Mouse (Mus musculus) megakaryocyte, embryonic 14.5 days (primary cell): ENCODE measurements around the gene Cpm. TPM values are rescaled to one million over a fixed set of nuclear protein-coding genes. Genes with fewer than 3 reads are reported as not detected.
A peak's percentile ranks its signal among the peaks of the same experiment; 100 is the strongest.

Experiments
- H3K27me3 ChIP-seq: replicated peaks from 2 replicates; pipeline ENCODE3; 2012; ENCODE audit warnings: inconsistent platforms
- H3K36me3 ChIP-seq: replicated peaks from 2 replicates; pipeline ENCODE3; 2012; ENCODE audit warnings: low read length, inconsistent platforms, mixed read lengths
- H3K4me1 ChIP-seq: 2 replicates; pipeline ENCODE4 v1.6.1; 2012; ENCODE audit warnings: inconsistent platforms
- H3K4me3 ChIP-seq: replicated peaks from 2 replicates; pipeline ENCODE3; 2012; ENCODE audit warnings: moderate library complexity, mild to moderate bottlenecking, inconsistent platforms
- H3K9me3 ChIP-seq: 2 replicates; pipeline ENCODE4 v1.6.1; 2012; ENCODE audit warnings: inconsistent platforms
- FLI1 ChIP-seq: IDR thresholded peaks from 2 replicates; pipeline ENCODE4 v1.6.1; 2012; ENCODE audit warnings: low read length, inconsistent platforms, mixed read lengths
- GATA1 ChIP-seq: IDR thresholded peaks from 3 replicates; pipeline ENCODE4 v1.6.1; 2012; ENCODE audit warnings: mixed read lengths, low read length, inconsistent platforms, borderline replicate concordance
- polyA plus RNA-seq: library from polyadenylated mRNA; stranded (reverse); fragments of >175 nt; gene quantifications from 2 replicates; pipeline ENCODE4 v1.2.3, GENCODE M21; 2012; ENCODE audit warnings: low replicate concordance; ENCODE audit not compliant: insufficient read depth

Gene Cpm
- polyA plus RNA-seq, 1 experiment = not detected

GRCm38 (mm10) chr10:117706440-117706839, 77.1 kb downstream of the Cpm start:
- no peaks in the 10 kb centered on the region for H3K27me3 ChIP-seq
- H3K4me1 ChIP-seq = peaks cover 47% of the 10 kb centered on the region
- H3K4me3 ChIP-seq = peak overlapping the region; percentile 87
- no peaks in the 10 kb centered on the region for H3K9me3 ChIP-seq
- TF ChIP-seq FLI1 (no peak), GATA1 (no peak)
- peaks cover 77% of the 10 kb centered on the region for H3K36me3 ChIP-seq

- H3K36me3 ChIP-seq = peaks cover 69% of the 10 kb centered on the region
- H3K9me3 ChIP-seq = no peaks in the 10 kb centered on the region
- H3K4me1 ChIP-seq = peaks cover 50% of the 10 kb centered on the region
- H3K27me3 ChIP-seq = no peaks in the 10 kb centered on the region
- no peak for TF ChIP-seq GATA1
- no peak for TF ChIP-seq FLI1
- H3K4me3 ChIP-seq = peak overlapping the region; percentile 87
These were observed 78.0 kb downstream of the Cpm start for GRCm38 (mm10) chr10:117707114-117707838.

GRCm38 (mm10) chr10:117708376-117708775, 79.1 kb downstream of the Cpm start:
- Histone ChIP-seq H3K36me3 (peaks cover 58% of the 10 kb centered on the region), H3K27me3 (no peaks in the 10 kb centered on the region), H3K4me3 (peak overlapping the region; percentile 94), H3K9me3 (no peaks in the 10 kb centered on the region), H3K4me1 (peaks cover 50% of the 10 kb centered on the region)
- TF ChIP-seq FLI1 (no peak), GATA1 (no peak)

GRCm38 (mm10) chr10:117708856-117709255, 79.6 kb downstream of the Cpm start:
- no peak for TF ChIP-seq GATA1
- peaks cover 53% of the 10 kb centered on the region for H3K36me3 ChIP-seq
- peaks cover 54% of the 10 kb centered on the region for H3K4me1 ChIP-seq
- peak overlapping the region; percentile 94 for H3K4me3 ChIP-seq
- H3K9me3 ChIP-seq = no peaks in the 10 kb centered on the region
- no peaks in the 10 kb centered on the region for H3K27me3 ChIP-seq

GRCm38 (mm10) chr10:117709326-117709830, 80.1 kb downstream of the Cpm start:
- peaks cover 48% of the 10 kb centered on the region for H3K36me3 ChIP-seq
- peak overlapping the region; percentile 94 for H3K4me3 ChIP-seq
- no peaks in the 10 kb centered on the region for H3K27me3 ChIP-seq
- no peak for TF ChIP-seq FLI1
- TF ChIP-seq GATA1 = no peak
- H3K4me1 ChIP-seq = peaks cover 60% of the 10 kb centered on the region
- H3K9me3 ChIP-seq = no peaks in the 10 kb centered on the region

GRCm38 (mm10) chr10:117709930-117710603, 80.8 kb downstream of the Cpm start:
- Histone ChIP-seq H3K4me3 (peak overlapping the region; percentile 94), H3K36me3 (peaks cover 41% of the 10 kb centered on the region), H3K4me1 (peaks cover 65% of the 10 kb centered on the region), H3K27me3 (no peaks in the 10 kb centered on the region), H3K9me3 (no peaks in the 10 kb centered on the region)
- TF ChIP-seq FLI1 (no peak; the same call in 1 of the 2 replicates), GATA1 (no peak)

- peaks cover 65% of the 10 kb centered on the region for H3K4me1 ChIP-seq
- H3K27me3 ChIP-seq = no peaks in the 10 kb centered on the region
- H3K9me3 ChIP-seq = no peaks in the 10 kb centered on the region
- peaks cover 35% of the 10 kb centered on the region for H3K36me3 ChIP-seq
- TF ChIP-seq FLI1 (no peak), GATA1 (no peak)
- H3K4me3 ChIP-seq = peak within 1 kb of the TSS; percentile 94
These were observed 81.4 kb downstream of the Cpm start, which contains the start of gene Mdm2 for GRCm38 (mm10) chr10:117710604-117711141. Gene Mdm2, minus strand, starts transcription at chr10:117710758.

GRCm38 (mm10) chr10:117711408-117711807, 82.1 kb downstream of the Cpm start:
- peak overlapping the region; percentile 94 for H3K4me3 ChIP-seq
- peaks cover 29% of the 10 kb centered on the region for H3K36me3 ChIP-seq
- H3K4me1 ChIP-seq = peaks cover 68% of the 10 kb centered on the region
- TF ChIP-seq GATA1 (no peak), FLI1 (no peak)
- no peaks in the 10 kb centered on the region for H3K9me3 ChIP-seq
- H3K27me3 ChIP-seq = no peaks in the 10 kb centered on the region

- no peaks in the 10 kb centered on the region for H3K9me3 ChIP-seq
- no peak for TF ChIP-seq GATA1
- no peak for TF ChIP-seq FLI1
- no peak overlapping the region for H3K4me3 ChIP-seq
- peaks cover 20% of the 10 kb centered on the region for H3K36me3 ChIP-seq
- H3K4me1 ChIP-seq = peaks cover 68% of the 10 kb centered on the region
- no peaks in the 10 kb centered on the region for H3K27me3 ChIP-seq
These were observed 83.0 kb downstream of the Cpm start for GRCm38 (mm10) chr10:117712191-117712754.

- TF ChIP-seq FLI1 = no peak
- no peak for TF ChIP-seq GATA1
- peaks cover 68% of the 10 kb centered on the region for H3K4me1 ChIP-seq
- no peak overlapping the region for H3K4me3 ChIP-seq
These were observed 83.6 kb downstream of the Cpm start for GRCm38 (mm10) chr10:117712871-117713270.

More at GRCm38 (mm10) chr10:117712871-117713270, 83.6 kb downstream of the Cpm start:
- Histone ChIP-seq H3K36me3 (peaks cover 14% of the 10 kb centered on the region), H3K27me3 (no peaks in the 10 kb centered on the region), H3K9me3 (no peaks in the 10 kb centered on the region)
